Mouse (Mus musculus): ENCODE measurements around the gene Olfr1341. TPM values are rescaled to one million over a fixed set of nuclear protein-coding genes. Genes with fewer than 3 reads are reported as not detected.
A peak's percentile ranks its signal among the peaks of the same experiment; 100 is the strongest.

Olfr1341 gene
- not detected in 2 replicates for polyA plus RNA-seq (2014; fragmentation: Nextera tagmentation; extraction: Ambion mirVana)

- WGBS, result 78% methylated on average over 3 of the region's 3 CpGs
- Histone ChIP-seq H3K27me3 (replicated peaks; ENCODE audit: control insufficient read depth, insufficient read depth, low read length) (no peaks in the 10 kb centered on the region), H3K9me3 (replicated peaks; ENCODE audit: control insufficient read depth, low read length) (no peaks in the 10 kb centered on the region), H3K27ac (ENCODE audit: low read depth, low read length) (no peak within 1 kb of the TSS), H3K4me1 (ENCODE audit: control insufficient read depth, insufficient read depth, low read length) (no peaks in the 10 kb centered on the region), H3K9ac (ENCODE audit: low read length) (no peak within 1 kb of the TSS), H3K4me2 (ENCODE audit: low read length) (no peak within 1 kb of the TSS), H3K36me3 (ENCODE audit: control insufficient read depth, insufficient read depth, low read length) (no peaks in the 10 kb centered on the region), H3K4me3 (ENCODE audit: low read depth, low read length) (no peak within 1 kb of the TSS)
- ATAC-seq (no peak), DNase-seq (ENCODE audit: low spot score) (no peak)
These were observed at the start of gene Olfr1341 for GRCm38 (mm10) chr4:118703223-118703622. Gene Olfr1341, plus strand, starts transcription at chr4:118703523.

GRCm38 (mm10) chr4:118658652-118659051, 44.7 kb upstream of the Olfr1341 start, which contains the start of gene Olfr62:
Gene Olfr62, plus strand, starts transcription at chr4:118658952.
- no peak within 1 kb of the TSS for H3K4me3 ChIP-seq (ENCODE audit: low read depth, low read length)
- DNase-seq (ENCODE audit: low spot score) (no peak), ATAC-seq (no peak)
- H3K4me2 ChIP-seq (ENCODE audit: low read length), result no peak within 1 kb of the TSS
- no peaks in the 10 kb centered on the region for H3K27me3 ChIP-seq (replicated peaks; ENCODE audit: control insufficient read depth, insufficient read depth, low read length)
- no peaks in the 10 kb centered on the region for H3K4me1 ChIP-seq (ENCODE audit: control insufficient read depth, insufficient read depth, low read length)
- H3K27ac ChIP-seq (ENCODE audit: low read depth, low read length), result no peak within 1 kb of the TSS
- H3K9me3 ChIP-seq (replicated peaks; ENCODE audit: control insufficient read depth, low read length), result no peaks in the 10 kb centered on the region
- H3K9ac ChIP-seq (ENCODE audit: low read length), result no peak within 1 kb of the TSS
- no peaks in the 10 kb centered on the region for H3K36me3 ChIP-seq (ENCODE audit: control insufficient read depth, insufficient read depth, low read length)

DNA sequence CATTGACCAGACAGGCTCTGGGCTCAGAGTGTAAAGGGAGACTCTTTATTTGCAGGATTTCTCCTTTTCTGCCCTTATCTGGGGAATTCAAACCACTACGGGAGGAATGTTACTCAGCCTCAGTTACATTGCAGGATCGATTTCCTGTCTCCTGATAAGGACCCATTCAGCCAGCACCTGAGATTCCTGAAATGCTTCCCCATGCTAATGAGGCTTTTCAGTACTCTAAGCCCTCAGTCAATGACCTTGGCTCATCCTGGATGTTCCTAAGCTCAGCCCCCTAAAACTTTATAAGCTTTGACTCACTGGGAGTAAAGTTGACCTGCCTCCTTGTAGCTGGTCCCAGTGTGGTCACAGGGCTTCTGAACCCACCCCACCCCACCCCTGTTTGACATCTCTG, 16.2 kb upstream of the Olfr1341 start:
- ATAC-seq, result no peak

DNA sequence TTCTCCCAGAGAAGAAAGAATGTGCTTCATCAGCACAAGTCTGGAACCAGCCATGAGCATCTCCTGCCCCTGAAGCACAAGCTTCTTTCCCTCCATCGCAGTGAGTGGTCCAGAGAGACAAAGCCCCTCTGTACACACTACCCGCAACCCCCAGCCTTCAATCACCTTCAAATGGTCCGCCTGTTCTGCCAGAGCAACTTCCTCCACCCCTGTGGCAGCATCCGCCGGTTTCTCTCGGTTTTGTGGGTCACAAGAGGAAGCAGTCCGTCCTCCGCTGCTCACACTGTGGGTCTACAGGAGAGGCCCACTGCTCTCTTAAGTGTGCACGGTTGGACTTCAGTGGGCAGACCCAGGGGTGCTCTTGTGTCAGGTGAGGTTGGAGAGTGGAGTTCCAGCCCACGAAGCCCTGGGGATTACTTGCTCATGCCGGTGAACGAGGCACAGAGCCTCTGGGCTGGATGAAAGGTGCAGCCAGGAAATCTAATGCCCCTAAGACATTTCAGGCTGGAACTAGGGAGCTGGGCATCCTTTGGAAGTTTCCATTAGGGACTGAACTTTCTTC, 10.8 kb upstream of the Olfr1341 start, which contains the start of gene Olfr1342:
TSS of gene Olfr1342 (minus strand) at position 345 of the 562 bp plus-strand sequence.
- Histone ChIP-seq H3K9ac (ENCODE audit: low read length) (no peak within 1 kb of the TSS), H3K27ac (ENCODE audit: low read depth, low read length) (no peak within 1 kb of the TSS), H3K4me2 (ENCODE audit: low read length) (no peak within 1 kb of the TSS), H3K36me3 (ENCODE audit: control insufficient read depth, insufficient read depth, low read length) (no peaks in the 10 kb centered on the region), H3K9me3 (replicated peaks; ENCODE audit: control insufficient read depth, low read length) (no peaks in the 10 kb centered on the region), H3K27me3 (replicated peaks; ENCODE audit: control insufficient read depth, insufficient read depth, low read length) (no peaks in the 10 kb centered on the region), H3K4me1 (ENCODE audit: control insufficient read depth, insufficient read depth, low read length) (no peaks in the 10 kb centered on the region), H3K4me3 (ENCODE audit: low read depth, low read length) (no peak within 1 kb of the TSS)
- ATAC-seq (no peak), DNase-seq (ENCODE audit: low spot score) (no peak)
- 48% methylated on average over 12 of the region's 12 CpGs for WGBS

More for the DNA sequence above, 16.2 kb upstream of the Olfr1341 start:
- H3K27me3 ChIP-seq (replicated peaks; ENCODE audit: control insufficient read depth, insufficient read depth, low read length), result no peaks in the 10 kb centered on the region
- H3K27ac ChIP-seq (ENCODE audit: low read depth, low read length), result no peak overlapping the region
- no peak overlapping the region for H3K4me3 ChIP-seq (ENCODE audit: low read depth, low read length)
- no peak overlapping the region for H3K4me2 ChIP-seq (ENCODE audit: low read length)
- H3K9me3 ChIP-seq (replicated peaks; ENCODE audit: control insufficient read depth, low read length), result no peaks in the 10 kb centered on the region
- no peaks in the 10 kb centered on the region for H3K4me1 ChIP-seq (ENCODE audit: control insufficient read depth, insufficient read depth, low read length)
- DNase-seq (ENCODE audit: low spot score), result no peak
- H3K9ac ChIP-seq (ENCODE audit: low read length), result no peak overlapping the region
- 82% methylated on average over 2 of the region's 2 CpGs for WGBS
- no peaks in the 10 kb centered on the region for H3K36me3 ChIP-seq (ENCODE audit: control insufficient read depth, insufficient read depth, low read length)

DNA sequence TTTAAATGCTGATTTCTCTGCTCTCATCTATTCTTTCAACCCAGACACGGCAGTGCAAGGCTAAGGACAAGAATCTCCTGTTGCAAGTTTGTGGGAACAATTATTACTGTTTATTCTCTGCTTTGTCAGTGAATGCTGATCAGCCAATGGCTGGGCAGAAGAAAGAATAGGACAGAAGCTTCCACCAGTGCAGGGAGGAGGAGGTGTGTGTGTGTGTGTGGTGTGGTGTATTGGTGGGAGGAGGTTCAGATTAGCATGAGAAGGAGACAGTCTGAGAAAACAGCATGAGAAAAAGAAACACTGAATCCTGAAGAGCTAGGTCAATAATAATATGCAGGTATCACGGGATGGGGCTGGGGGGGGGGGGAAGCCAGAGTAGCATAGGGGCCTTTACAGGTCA, 9.5 kb upstream of the Olfr1341 start:
- no peaks in the 10 kb centered on the region for H3K4me1 ChIP-seq (ENCODE audit: control insufficient read depth, insufficient read depth, low read length)
- ATAC-seq (no peak), DNase-seq (ENCODE audit: low spot score) (peak; percentile 2)
- no peak overlapping the region for H3K4me2 ChIP-seq (ENCODE audit: low read length)
- H3K27ac ChIP-seq (ENCODE audit: low read depth, low read length), result no peak overlapping the region
- no peak overlapping the region for H3K9ac ChIP-seq (ENCODE audit: low read length)
- no peaks in the 10 kb centered on the region for H3K36me3 ChIP-seq (ENCODE audit: control insufficient read depth, insufficient read depth, low read length)
- 36% methylated on average over 2 of the region's 2 CpGs for WGBS
- no peaks in the 10 kb centered on the region for H3K9me3 ChIP-seq (replicated peaks; ENCODE audit: control insufficient read depth, low read length)
- no peaks in the 10 kb centered on the region for H3K27me3 ChIP-seq (replicated peaks; ENCODE audit: control insufficient read depth, insufficient read depth, low read length)
- H3K4me3 ChIP-seq (ENCODE audit: low read depth, low read length), result no peak overlapping the region

DNA sequence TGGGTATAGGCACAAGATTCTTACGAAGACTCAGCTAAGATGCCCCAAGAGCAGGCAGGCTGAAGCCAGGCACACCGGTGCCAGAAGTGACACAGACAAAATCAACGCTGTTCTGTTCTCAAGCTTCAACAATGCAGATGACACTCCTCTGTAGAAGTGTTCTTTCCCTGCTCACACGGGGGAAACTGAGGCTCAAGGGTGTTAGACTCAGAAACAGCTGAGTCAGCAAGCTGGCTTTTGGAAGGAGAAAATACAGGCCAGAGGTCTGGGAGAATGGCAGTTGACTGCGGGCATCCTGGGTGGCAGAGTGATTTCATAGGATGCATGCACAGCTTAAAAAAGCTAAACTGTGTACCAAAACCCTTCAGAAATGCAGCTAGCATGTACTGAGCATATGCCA, 4.8 kb downstream of the Olfr1341 start:
- H3K4me2 ChIP-seq (ENCODE audit: low read length), result no peak overlapping the region
- no peak overlapping the region for H3K4me3 ChIP-seq (ENCODE audit: low read depth, low read length)
- WGBS, result 83% methylated on average over 5 of the region's 5 CpGs
- no peaks in the 10 kb centered on the region for H3K36me3 ChIP-seq (ENCODE audit: control insufficient read depth, insufficient read depth, low read length)
- no peak for DNase-seq (ENCODE audit: low spot score)
- ATAC-seq, result no peak
- H3K9ac ChIP-seq (ENCODE audit: low read length), result no peak overlapping the region
- no peaks in the 10 kb centered on the region for H3K4me1 ChIP-seq (ENCODE audit: control insufficient read depth, insufficient read depth, low read length)
- no peaks in the 10 kb centered on the region for H3K27me3 ChIP-seq (replicated peaks; ENCODE audit: control insufficient read depth, insufficient read depth, low read length)
- no peaks in the 10 kb centered on the region for H3K9me3 ChIP-seq (replicated peaks; ENCODE audit: control insufficient read depth, low read length)
- H3K27ac ChIP-seq (ENCODE audit: low read depth, low read length), result no peak overlapping the region

DNA sequence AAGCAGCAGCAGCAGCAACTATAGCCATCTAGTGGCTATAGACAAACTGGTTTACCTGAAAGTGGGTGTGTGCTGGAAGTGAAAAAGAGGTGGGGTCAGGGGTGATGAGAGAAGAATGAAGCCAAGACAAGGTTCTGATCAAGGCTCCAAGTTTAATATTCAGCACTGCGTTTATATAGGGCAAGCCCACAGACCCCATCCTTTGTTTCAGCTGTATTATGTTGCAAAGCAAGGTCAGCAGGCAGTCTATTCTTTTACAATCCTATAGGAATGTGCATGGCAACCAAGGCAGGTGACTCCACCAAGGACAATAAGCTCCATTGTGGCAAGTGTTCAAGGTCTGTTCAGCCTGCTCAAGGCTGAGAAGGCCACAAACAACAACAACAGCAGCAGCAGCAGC, 8.3 kb downstream of the Olfr1341 start:
- no peak overlapping the region for H3K4me2 ChIP-seq (ENCODE audit: low read length)
- H3K27me3 ChIP-seq (replicated peaks; ENCODE audit: control insufficient read depth, insufficient read depth, low read length), result no peaks in the 10 kb centered on the region
- no peak for ATAC-seq
- H3K27ac ChIP-seq (ENCODE audit: low read depth, low read length), result no peak overlapping the region
- no peaks in the 10 kb centered on the region for H3K4me1 ChIP-seq (ENCODE audit: control insufficient read depth, insufficient read depth, low read length)
- no peaks in the 10 kb centered on the region for H3K36me3 ChIP-seq (ENCODE audit: control insufficient read depth, insufficient read depth, low read length)
- H3K9me3 ChIP-seq (replicated peaks; ENCODE audit: control insufficient read depth, low read length), result no peaks in the 10 kb centered on the region
- DNase-seq (ENCODE audit: low spot score), result no peak
- WGBS, result 15% methylated on average over 1 of the region's 1 CpGs
- H3K4me3 ChIP-seq (ENCODE audit: low read depth, low read length), result no peak overlapping the region
- H3K9ac ChIP-seq (ENCODE audit: low read length), result no peak overlapping the region

DNA sequence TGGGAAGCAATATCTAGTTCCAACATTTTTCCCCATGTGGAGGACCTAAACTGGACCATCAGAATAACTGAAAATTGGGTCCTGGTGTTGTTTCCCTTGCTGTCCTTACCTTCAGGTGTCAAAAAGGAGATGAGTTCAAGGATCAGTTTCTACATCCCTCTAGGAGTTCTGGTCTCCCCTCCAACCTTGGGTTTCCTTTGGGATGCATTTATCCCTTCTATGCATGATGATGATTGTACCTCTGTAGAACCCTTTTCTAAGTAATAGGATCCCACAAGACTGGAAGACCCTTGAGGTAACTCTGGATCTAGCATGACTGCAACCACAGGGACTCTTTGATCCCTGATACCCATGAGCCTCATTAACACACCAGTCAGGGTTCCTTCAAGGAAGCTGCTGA, 16.5 kb downstream of the Olfr1341 start, which contains the start of gene Olfr1340:
TSS of gene Olfr1340 (plus strand) at position 301 of the 400 bp plus-strand sequence.
- no peak for DNase-seq (ENCODE audit: low spot score)
- Histone ChIP-seq H3K9me3 (replicated peaks; ENCODE audit: control insufficient read depth, low read length) (no peaks in the 10 kb centered on the region), H3K4me1 (ENCODE audit: control insufficient read depth, insufficient read depth, low read length) (no peaks in the 10 kb centered on the region), H3K27me3 (replicated peaks; ENCODE audit: control insufficient read depth, insufficient read depth, low read length) (no peaks in the 10 kb centered on the region), H3K27ac (ENCODE audit: low read depth, low read length) (no peak within 1 kb of the TSS), H3K4me2 (ENCODE audit: low read length) (no peak within 1 kb of the TSS), H3K4me3 (ENCODE audit: low read depth, low read length) (no peak within 1 kb of the TSS), H3K36me3 (ENCODE audit: control insufficient read depth, insufficient read depth, low read length) (no peaks in the 10 kb centered on the region), H3K9ac (ENCODE audit: low read length) (no peak within 1 kb of the TSS)
- no peak for ATAC-seq

DNA sequence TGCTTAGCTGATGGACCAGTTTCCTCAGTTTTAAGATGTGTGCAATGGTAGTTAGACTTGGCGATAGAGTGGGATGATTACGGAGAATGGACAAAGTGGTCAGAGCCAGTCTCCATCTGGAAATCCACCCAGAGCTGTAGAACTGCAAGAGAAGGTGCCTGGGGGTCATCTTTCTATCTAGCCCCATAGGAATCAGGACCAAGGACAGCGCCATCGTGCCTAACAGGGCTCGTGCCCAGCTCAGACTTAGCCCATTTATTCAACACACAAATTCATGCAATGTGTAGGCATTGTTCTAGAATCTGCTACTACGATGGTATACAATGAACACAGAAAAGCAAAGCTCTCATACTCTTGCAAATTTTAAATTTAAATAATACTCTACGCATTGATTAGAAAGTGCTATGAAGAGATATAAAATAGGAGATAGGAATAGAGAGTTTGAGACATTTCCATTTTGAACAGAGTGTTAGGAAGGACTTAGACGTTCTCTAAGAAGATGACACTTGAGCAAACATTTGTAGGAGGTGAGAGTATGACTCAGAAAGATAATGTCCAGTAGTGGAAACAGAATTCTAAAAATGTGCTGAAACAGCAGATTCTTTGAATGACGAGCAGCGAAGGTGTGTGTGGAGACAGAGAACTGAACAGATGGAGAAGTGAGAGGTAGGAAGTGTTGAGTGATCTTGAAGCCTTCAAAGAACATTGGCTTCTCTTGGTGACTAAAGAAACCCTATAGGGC, 18.6 kb downstream of the Olfr1341 start:
- no peaks in the 10 kb centered on the region for H3K36me3 ChIP-seq (ENCODE audit: control insufficient read depth, insufficient read depth, low read length)
- H3K27ac ChIP-seq (ENCODE audit: low read depth, low read length), result no peak overlapping the region
- ATAC-seq (no peak), DNase-seq (ENCODE audit: low spot score) (no peak)
- H3K27me3 ChIP-seq (replicated peaks; ENCODE audit: control insufficient read depth, insufficient read depth, low read length), result no peaks in the 10 kb centered on the region
- no peak overlapping the region for H3K9ac ChIP-seq (ENCODE audit: low read length)
- 57% methylated on average over 10 of the region's 10 CpGs for WGBS
- no peaks in the 10 kb centered on the region for H3K9me3 ChIP-seq (replicated peaks; ENCODE audit: control insufficient read depth, low read length)
- H3K4me2 ChIP-seq (ENCODE audit: low read length), result no peak overlapping the region
- no peaks in the 10 kb centered on the region for H3K4me1 ChIP-seq (ENCODE audit: control insufficient read depth, insufficient read depth, low read length)
- H3K4me3 ChIP-seq (ENCODE audit: low read depth, low read length), result no peak overlapping the region

Data from forebrain, embryonic 14.5 days (tissue).